Mouse (Mus musculus) kidney, embryonic 14.5 days (tissue): ENCODE results near the gene Daxx. TPM values are rescaled to one million over a fixed set of nuclear protein-coding genes. Genes with fewer than 3 reads are reported as not detected.
A peak's percentile ranks its signal among the peaks of the same experiment; 100 is the strongest.
"Not testable (repeated sequence)": the region's sequence is repeated elsewhere in the genome, so short reads cannot be mapped to it uniquely, and the experiment has no call there.

Experiments used
- ATAC-seq: fragments of 200-750 bp; cut with Nextera tagmentation; 2 replicates; pipeline ENCODE4 v1.8.0; 2017; ENCODE audit warnings: moderate number of reproducible peaks, mild to moderate bottlenecking, moderate TSS enrichment, moderate library complexity; ENCODE audit not compliant: low FRiP score, low TSS enrichment
- H3K27ac ChIP-seq: fragments of 300-500 bp; sonication (generic); 2 replicates; pipeline ENCODE4 v1.5.1; 2014; ENCODE audit warnings: low read depth, mild to moderate bottlenecking, low read length, moderate library complexity, mixed read lengths
- H3K27me3 ChIP-seq: fragments of 300-500 bp; sonication (generic); 2 replicates; pipeline ENCODE4 v1.6.1; 2014; ENCODE audit warnings: mild to moderate bottlenecking, low read length; ENCODE audit not compliant: control insufficient read depth, insufficient read depth
- H3K36me3 ChIP-seq: fragments of 300-500 bp; sonication (generic); 2 replicates; pipeline ENCODE4 v1.6.1; 2014; ENCODE audit warnings: low read length, mixed read lengths; ENCODE audit not compliant: control insufficient read depth, insufficient read depth
- H3K4me1 ChIP-seq: fragments of 300-500 bp; sonication (generic); 2 replicates; pipeline ENCODE4 v1.6.1; 2014; ENCODE audit warnings: low read length, mixed read lengths; ENCODE audit not compliant: control insufficient read depth, insufficient read depth
- H3K4me2 ChIP-seq: fragments of 300-500 bp; sonication (generic); replicated peaks from 2 replicates; pipeline ENCODE4 v1.6.1; 2014; ENCODE audit warnings: low read depth, mild to moderate bottlenecking, low read length
- H3K4me3 ChIP-seq: fragments of 300-500 bp; sonication (generic); 2 replicates; pipeline ENCODE4 v1.5.1; 2014; ENCODE audit warnings: mild to moderate bottlenecking, low read length
- H3K9ac ChIP-seq: fragments of 300-500 bp; sonication (generic); 2 replicates; pipeline ENCODE4 v1.6.1; 2014; ENCODE audit warnings: low read depth, mild to moderate bottlenecking, low read length, moderate library complexity
- H3K9me3 ChIP-seq: fragments of 300-500 bp; sonication (generic); 2 replicates; pipeline ENCODE4 v1.6.1; 2016; ENCODE audit warnings: low read length; ENCODE audit not compliant: control insufficient read depth
- WGBS: fragments of 180-500 bp; shearing (Covaris S2); extraction: QIAGEN DNeasy Blood & Tissue Kit; methylation state at CpG from one replicate; pipeline ENCODE4 v1.1.7; 2014; 5-methylcytosine and 5-hydroxymethylcytosine counted together
- polyA plus RNA-seq: library from polyadenylated mRNA; unstranded; fragments of >200 nt; fragmentation: Nextera tagmentation; extraction: Ambion mirVana; gene quantifications from 2 replicates; pipeline ENCODE4 v1.2.1, GENCODE M21; 2014

The Daxx gene
- 31.9 and 50.8 TPM in 2 replicates for polyA plus RNA-seq

DNA sequence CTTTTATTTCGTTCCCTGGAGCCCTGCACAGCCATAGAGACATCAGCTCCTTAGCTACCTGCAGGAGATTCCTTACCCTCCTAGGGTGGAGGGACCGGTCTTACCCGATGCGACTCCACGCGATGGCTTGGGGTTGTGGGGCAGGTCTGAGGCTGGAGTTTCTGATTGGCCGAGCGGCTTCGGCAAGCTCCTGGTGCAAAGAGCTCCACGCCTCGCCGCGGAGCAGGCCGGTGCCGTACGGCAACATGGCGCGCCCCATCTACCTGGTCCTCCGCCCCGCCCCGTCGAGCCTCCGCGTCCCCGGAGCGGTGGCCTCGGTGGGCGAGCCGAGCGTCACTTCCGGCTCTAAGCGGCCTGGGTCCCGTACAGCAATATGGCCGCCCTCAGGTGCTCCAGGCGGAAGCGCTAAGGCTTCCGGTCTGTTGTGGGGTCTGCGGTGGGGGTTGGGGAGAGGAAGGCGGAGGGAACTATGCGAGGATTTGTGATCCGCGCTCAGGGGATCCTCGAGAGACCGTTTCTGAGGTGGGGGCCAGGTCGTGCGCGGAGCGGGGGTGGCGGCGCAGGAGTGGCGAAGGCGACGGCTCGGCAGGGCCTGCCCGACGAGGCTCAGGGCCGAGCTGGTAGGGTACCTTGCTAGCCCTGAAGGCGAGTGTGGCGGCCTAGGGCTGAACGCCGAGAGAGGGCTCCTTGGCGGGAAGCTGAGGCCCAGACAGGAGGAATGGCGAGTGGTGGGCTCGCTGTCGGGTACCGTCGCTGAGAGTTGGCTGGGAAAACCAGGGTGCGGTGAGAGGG, at the start of gene Daxx:
TSS of gene Daxx (plus strand) at position 338 of the 792 bp plus-strand sequence.
- Histone ChIP-seq H3K27me3 (no peaks in the 10 kb centered on the region), H3K4me1 (peaks cover 17% of the 10 kb centered on the region), H3K36me3 (peaks cover 34% of the 10 kb centered on the region), H3K4me3 (peak within 1 kb of the TSS; percentile 80), H3K27ac (peak within 1 kb of the TSS; percentile 89), H3K9ac (peak within 1 kb of the TSS; percentile 79), H3K9me3 (no peaks in the 10 kb centered on the region), H3K4me2 (peak within 1 kb of the TSS; percentile 99)
- under 1% methylated on average over 68 of the region's 68 CpGs for WGBS
- ATAC-seq, result peak; percentile 96

DNA sequence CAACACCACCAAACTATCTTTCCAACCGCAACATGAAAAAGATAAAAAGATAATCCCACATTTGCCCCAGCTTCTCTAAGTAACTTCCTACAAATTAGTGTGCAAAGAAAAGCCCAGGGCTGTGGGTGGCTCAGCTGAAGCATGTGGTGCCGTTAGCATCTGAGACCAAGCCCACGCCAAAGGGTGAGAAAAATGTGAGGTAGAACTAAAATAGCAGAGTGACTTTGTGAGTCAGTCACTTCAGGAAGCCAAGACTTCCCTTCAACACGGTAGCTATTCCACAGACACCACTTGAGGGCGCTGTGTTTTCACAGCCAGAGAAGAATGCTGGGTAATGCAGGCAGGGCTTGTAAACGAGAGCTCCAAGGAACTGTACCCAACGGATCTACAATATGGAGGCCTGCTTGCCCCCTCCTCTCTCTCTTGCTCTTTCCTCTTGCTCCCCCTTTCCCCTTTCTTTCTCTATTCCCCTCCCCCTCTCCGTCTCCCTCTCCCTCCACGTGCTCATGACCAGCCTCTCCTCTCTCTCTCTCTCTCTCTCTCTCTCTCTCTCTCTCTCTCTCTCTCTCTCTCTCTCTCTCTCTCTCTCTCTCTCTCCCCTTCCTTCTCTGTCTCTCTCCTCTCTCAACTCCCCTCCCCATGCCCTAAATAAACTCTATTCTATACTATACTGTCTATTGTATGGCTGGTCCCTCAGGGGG, 43.7 kb upstream of the Daxx start:
- WGBS, result 47% methylated on average over 9 of the region's 9 CpGs

GRCm38 (mm10) chr17:33873537-33873936, 35.7 kb upstream of the Daxx start, which contains the start of gene Gm7029:
TSS of gene Gm7029 (plus strand) at chr17:33873837.
- H3K4me2 ChIP-seq, ATAC-seq, H3K4me1 ChIP-seq: not testable (repeated sequence)

More for the DNA sequence above, 43.7 kb upstream of the Daxx start:
- Histone ChIP-seq H3K4me1 (no peaks in the 10 kb centered on the region), H3K4me3 (no peak overlapping the region), H3K4me2 (no peak overlapping the region), H3K9ac (no peak overlapping the region), H3K9me3 (no peaks in the 10 kb centered on the region), H3K36me3 (no peaks in the 10 kb centered on the region), H3K27ac (no peak overlapping the region), H3K27me3 (no peaks in the 10 kb centered on the region)
- no peak for ATAC-seq

GRCm38 (mm10) chr17:33874411-33874810, 34.8 kb upstream of the Daxx start:
- peaks cover 21% of the 10 kb centered on the region for H3K36me3 ChIP-seq
- no peak overlapping the region for H3K9ac ChIP-seq
- no peak for ATAC-seq
- H3K4me2 ChIP-seq, result no peak overlapping the region
- no peak overlapping the region for H3K27ac ChIP-seq
- H3K9me3 ChIP-seq, result no peaks in the 10 kb centered on the region
- H3K4me3 ChIP-seq, result no peak overlapping the region
- 83% methylated on average over 11 of the region's 11 CpGs for WGBS
- H3K27me3 ChIP-seq, result no peaks in the 10 kb centered on the region
- H3K4me1 ChIP-seq, result no peaks in the 10 kb centered on the region

More at GRCm38 (mm10) chr17:33873537-33873936, 35.7 kb upstream of the Daxx start, which contains the start of gene Gm7029:
- H3K9ac ChIP-seq, H3K27me3 ChIP-seq, H3K4me3 ChIP-seq, H3K27ac ChIP-seq, H3K9me3 ChIP-seq: not testable (repeated sequence)
- WGBS, result 96% methylated on average over 3 of the region's 12 CpGs
- peaks cover 20% of the 10 kb centered on the region for H3K36me3 ChIP-seq

DNA sequence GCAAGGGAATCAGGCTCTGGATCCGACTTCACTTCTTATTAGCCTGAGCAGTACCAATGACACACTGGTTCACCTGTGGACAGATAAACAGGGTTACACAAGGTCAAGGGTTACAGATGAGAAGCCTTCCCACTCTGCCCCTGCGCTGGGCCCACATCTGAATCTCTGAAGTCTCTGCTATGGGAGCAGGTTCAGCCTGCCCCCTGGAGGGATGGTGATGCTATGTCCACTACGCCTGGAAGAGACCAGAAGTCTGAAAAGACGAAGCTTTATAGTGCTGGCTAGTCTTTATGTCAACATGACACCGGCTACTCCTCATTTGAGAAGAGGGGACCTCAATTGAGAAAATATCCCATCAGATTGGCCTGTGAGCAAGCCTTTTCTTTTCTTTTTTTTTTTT, 33.4 kb upstream of the Daxx start:
- H3K4me2 ChIP-seq, H3K4me3 ChIP-seq, H3K9me3 ChIP-seq, H3K9ac ChIP-seq, H3K27me3 ChIP-seq, ATAC-seq, H3K27ac ChIP-seq, H3K4me1 ChIP-seq: not testable (repeated sequence)
- 78% methylated on average over 5 of the region's 5 CpGs for WGBS
- H3K36me3 ChIP-seq, result peaks cover 31% of the 10 kb centered on the region

- WGBS, result 93% methylated on average over 9 of the region's 11 CpGs
- H3K4me1 ChIP-seq, result not testable (repeated sequence)
- H3K36me3 ChIP-seq, result peaks cover 41% of the 10 kb centered on the region
Measured at GRCm38 (mm10) chr17:33884320-33884719, 24.9 kb upstream of the Daxx start.

GRCm38 (mm10) chr17:33887802-33888201, 21.4 kb upstream of the Daxx start:
- not testable (repeated sequence) for H3K27ac ChIP-seq, ATAC-seq, H3K4me2 ChIP-seq, H3K9me3 ChIP-seq, H3K4me3 ChIP-seq, H3K27me3 ChIP-seq, H3K9ac ChIP-seq, H3K4me1 ChIP-seq
- 73% methylated on average over 2 of the region's 2 CpGs for WGBS
- peaks cover 19% of the 10 kb centered on the region; the same call in 1 of the 2 replicates for H3K36me3 ChIP-seq

More at GRCm38 (mm10) chr17:33884320-33884719, 24.9 kb upstream of the Daxx start:
- ATAC-seq, H3K4me3 ChIP-seq, H3K27ac ChIP-seq, H3K9ac ChIP-seq, H3K9me3 ChIP-seq, H3K27me3 ChIP-seq, H3K4me2 ChIP-seq: not testable (repeated sequence)

DNA sequence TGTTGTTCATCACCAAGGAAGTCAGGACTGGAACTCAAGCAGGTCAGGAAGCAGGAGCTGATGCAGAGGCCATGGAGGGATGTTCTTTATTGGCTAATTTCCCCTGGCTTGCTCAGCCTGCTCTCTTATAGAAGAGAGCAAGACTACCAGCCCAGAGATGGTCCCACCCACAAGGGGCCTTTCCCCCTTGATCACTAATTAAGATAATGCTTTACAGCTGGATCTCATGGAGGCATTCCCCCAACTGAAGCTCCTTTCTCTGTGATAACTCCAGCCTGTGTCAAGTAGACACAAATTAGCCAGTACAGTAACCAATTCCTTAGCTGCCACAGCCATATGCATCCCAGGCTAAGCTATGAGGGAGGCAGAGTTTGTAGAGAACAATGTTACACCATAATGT, 21.0 kb upstream of the Daxx start:
- not testable (repeated sequence) for H3K9ac ChIP-seq, H3K27ac ChIP-seq, ATAC-seq, H3K27me3 ChIP-seq, H3K9me3 ChIP-seq, H3K4me3 ChIP-seq, H3K4me1 ChIP-seq
- Histone ChIP-seq H3K36me3 (peaks cover 16% of the 10 kb centered on the region; the same call in 1 of the 2 replicates), H3K4me2 (peak overlapping the region; percentile 54; the same call in 1 of the 2 replicates)
